Mouse (Mus musculus): ENCODE measurements around the gene Unc5c. TPM values are rescaled to one million over a fixed set of nuclear protein-coding genes. Genes with fewer than 3 reads are reported as not detected.

Unc5c gene
- 10 to 100 TPM; 42.5 to 47.9 TPM for total RNA-seq (2021)
- long read RNA-seq, experiment 1, partial matches to known transcripts = 4 of 7 reads
- long read RNA-seq, experiment 1, other reads (novel, unspliced or antisense) = 3 of 7 reads
- long read RNA-seq, experiment 2, partial matches to known transcripts = 1 of 4 reads
- long read RNA-seq, experiment 2, other reads (novel, unspliced or antisense) = 3 of 4 reads

GRCm38 (mm10) chr3:141465104-141465705, at the start of gene Unc5c:
Gene Unc5c (plus strand): TSS chr3:141465216.
- DNase-seq (ENCODE audit: low spot score in 2 of 2) = peak; percentile 74

GRCm38 (mm10) chr3:141457475-141457874, 7.5 kb upstream of the Unc5c start:
- DNase-seq (ENCODE audit: low spot score in 2 of 2) = no peak

GRCm38 (mm10) chr3:141462482-141462881, 2.5 kb upstream of the Unc5c start:
- DNase-seq (ENCODE audit: low spot score in 2 of 2) = no peak

- DNase-seq (ENCODE audit: low spot score in 2 of 2) = peak; percentile 52 to 60
Measured at GRCm38 (mm10) chr3:141464691-141465103, 319 bp upstream of the Unc5c start.

- peak; percentile 25 to 54 for DNase-seq (ENCODE audit: low spot score in 2 of 2)
Measured at GRCm38 (mm10) chr3:141466061-141466460, 1.0 kb downstream of the Unc5c start.

GRCm38 (mm10) chr3:141466727-141467335, 1.8 kb downstream of the Unc5c start:
- peak in 1 of 2 experiments; percentile 12 for DNase-seq (ENCODE audit: low spot score in 2 of 2)

GRCm38 (mm10) chr3:141469338-141469737, 4.3 kb downstream of the Unc5c start:
- DNase-seq (ENCODE audit: low spot score in 2 of 2) = peak in 1 of 2 experiments; percentile 24

- DNase-seq (ENCODE audit: low spot score in 2 of 2) = no peak
Measured at GRCm38 (mm10) chr3:141473205-141473604, 8.2 kb downstream of the Unc5c start.

- no peak for DNase-seq (ENCODE audit: low spot score in 2 of 2)
Measured at GRCm38 (mm10) chr3:141475389-141475788, 10.4 kb downstream of the Unc5c start.

- no peak for DNase-seq (ENCODE audit: low spot score in 2 of 2)
Measured at GRCm38 (mm10) chr3:141475919-141476318, 10.9 kb downstream of the Unc5c start.

- no peak for DNase-seq (ENCODE audit: low spot score in 2 of 2)
Measured at GRCm38 (mm10) chr3:141476670-141477069, 11.7 kb downstream of the Unc5c start.

- DNase-seq (ENCODE audit: low spot score in 2 of 2) = no peak
Measured at GRCm38 (mm10) chr3:141482465-141482864, 17.4 kb downstream of the Unc5c start.

- DNase-seq (ENCODE audit: low spot score in 2 of 2) = no peak
Measured at GRCm38 (mm10) chr3:141483665-141484431, 18.8 kb downstream of the Unc5c start.

- no peak for DNase-seq (ENCODE audit: low spot score in 2 of 2)
Measured at GRCm38 (mm10) chr3:141485218-141485617, 20.2 kb downstream of the Unc5c start.

GRCm38 (mm10) chr3:141490647-141491046, 25.6 kb downstream of the Unc5c start:
- no peak for DNase-seq (ENCODE audit: low spot score in 2 of 2)

GRCm38 (mm10) chr3:141491272-141491950, 26.4 kb downstream of the Unc5c start:
- DNase-seq (ENCODE audit: low spot score in 2 of 2) = no peak

- no peak for DNase-seq (ENCODE audit: low spot score in 2 of 2)
Measured at GRCm38 (mm10) chr3:141491951-141492310, 26.9 kb downstream of the Unc5c start.

GRCm38 (mm10) chr3:141493000-141493399, 28.0 kb downstream of the Unc5c start:
- DNase-seq (ENCODE audit: low spot score in 2 of 2) = no peak

- DNase-seq (ENCODE audit: low spot score in 2 of 2) = no peak
Measured at GRCm38 (mm10) chr3:141498348-141499056, 33.5 kb downstream of the Unc5c start.

- no peak for DNase-seq (ENCODE audit: low spot score in 2 of 2)
Measured at GRCm38 (mm10) chr3:141501845-141502505, 37.0 kb downstream of the Unc5c start.

Data from layer of hippocampus, postnatal 14 days (tissue).